Mouse (Mus musculus): ENCODE data around the gene Hoxa1.

DNA sequence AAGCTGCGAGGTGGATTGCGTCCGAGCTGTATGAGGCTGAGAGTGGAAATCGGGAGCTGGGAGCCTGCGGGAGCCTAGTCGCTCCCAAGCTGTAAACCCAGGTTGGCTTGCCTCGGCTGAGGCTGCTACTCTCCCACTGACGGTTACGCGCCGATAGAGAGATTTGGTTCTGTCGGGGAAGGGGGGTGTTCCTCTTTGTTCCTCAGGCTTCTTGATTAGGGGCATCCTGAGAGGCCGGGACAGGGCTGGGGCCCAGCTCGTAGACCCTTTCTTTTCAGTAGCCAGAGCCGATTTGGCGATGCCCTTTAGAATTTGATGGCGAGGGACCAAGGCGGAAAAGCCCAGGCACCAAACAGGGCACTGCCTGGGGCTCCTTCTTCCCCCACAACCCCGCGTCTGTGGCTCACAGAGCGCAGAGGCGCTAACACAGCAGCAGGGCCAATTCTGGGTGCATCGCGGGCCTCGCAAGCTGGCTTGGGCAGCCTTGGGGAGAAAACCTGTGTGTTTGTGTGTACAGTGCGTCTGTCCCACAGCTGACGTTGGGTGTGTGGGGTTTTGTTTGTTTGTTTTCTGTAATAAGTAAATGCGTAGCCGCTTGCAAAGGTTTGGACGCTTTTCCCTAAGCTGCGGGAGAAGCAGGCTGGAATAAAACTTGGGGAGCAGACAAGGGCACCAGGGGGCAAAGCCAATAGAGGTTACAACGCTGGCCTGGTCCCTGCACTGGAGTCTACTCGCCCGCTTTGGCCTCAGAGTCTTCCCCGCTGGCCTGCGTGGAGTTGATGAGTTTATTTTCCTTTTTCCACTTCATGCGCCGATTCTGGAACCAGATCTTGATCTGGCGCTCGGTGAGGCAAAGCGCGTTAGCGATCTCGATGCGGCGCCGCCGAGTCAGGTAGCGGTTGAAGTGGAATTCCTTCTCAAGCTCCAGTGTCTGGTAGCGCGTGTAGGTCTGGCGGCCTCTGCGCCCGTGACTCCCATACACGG, 47.8 kb upstream of the Hoxa1 start:
- TF ChIP-seq CTCF (IDR thresholded peaks at IDR 0.05; ENCODE audit: insufficient read depth, low read depth, low read length) (no peak), POLR2A (IDR thresholded peaks at IDR 0.05; ENCODE audit: insufficient read depth, low read depth, low read length) (no peak)
